Mouse (Mus musculus) embryonic facial prominence, embryonic 14.5 days (tissue): ENCODE results near the gene Cmtm8. TPM values are rescaled to one million over a fixed set of nuclear protein-coding genes. Genes with fewer than 3 reads are reported as not detected.

Source experiments
- ATAC-seq: fragments of 200-750 bp; cut with Nextera tagmentation; 2 replicates; pipeline ENCODE4 v1.8.0; 2017; ENCODE audit warnings: low read depth, moderate number of reproducible peaks, moderate TSS enrichment
- DNase-seq: peaks from one replicate; pipeline ENCODE4 v3.0.0-alpha.2; 2015; ENCODE audit warnings: low spot score
- H3K27ac ChIP-seq: fragments of 300-500 bp; sonication (generic); replicated peaks from 2 replicates; pipeline ENCODE4 v1.5.1; 2014; ENCODE audit warnings: low read depth, mild to moderate bottlenecking, low read length, moderate library complexity
- H3K27me3 ChIP-seq: fragments of 300-500 bp; sonication (generic); replicated peaks from 2 replicates; pipeline ENCODE4 v1.6.1; 2014; ENCODE audit warnings: low read length; ENCODE audit not compliant: control insufficient read depth, insufficient read depth
- H3K36me3 ChIP-seq: fragments of 300-500 bp; sonication (generic); 2 replicates; pipeline ENCODE4 v1.6.1; 2014; ENCODE audit warnings: low read length, mixed read lengths; ENCODE audit not compliant: control insufficient read depth, insufficient read depth
- H3K4me1 ChIP-seq: fragments of 300-500 bp; sonication (generic); 2 replicates; pipeline ENCODE4 v1.6.1; 2014; ENCODE audit warnings: antibody characterized with exemption, low read length; ENCODE audit not compliant: control insufficient read depth, insufficient read depth
- H3K4me2 ChIP-seq: fragments of 300-500 bp; sonication (generic); 2 replicates; pipeline ENCODE4 v1.6.1; 2014; ENCODE audit warnings: low read depth, mild to moderate bottlenecking, low read length, moderate library complexity, mixed read lengths
- H3K4me3 ChIP-seq: fragments of 300-500 bp; sonication (generic); 2 replicates; pipeline ENCODE4 v1.5.1; 2014; ENCODE audit warnings: low read depth, mild to moderate bottlenecking, low read length
- H3K9ac ChIP-seq: fragments of 300-500 bp; sonication (generic); 2 replicates; pipeline ENCODE4 v1.6.1; 2014; ENCODE audit warnings: low read depth, mild to moderate bottlenecking, low read length, moderate library complexity, mixed read lengths
- H3K9me3 ChIP-seq: fragments of 300-500 bp; sonication (generic); 2 replicates; pipeline ENCODE4 v1.6.1; 2016; ENCODE audit warnings: low read length; ENCODE audit not compliant: control insufficient read depth
- WGBS: fragments of 180-500 bp; shearing (Covaris S2); extraction: QIAGEN DNeasy Blood & Tissue Kit; methylation state at CpG from one replicate; pipeline ENCODE4 v1.1.7; 2014; 5-methylcytosine and 5-hydroxymethylcytosine counted together
- polyA plus RNA-seq: library from polyadenylated mRNA; unstranded; fragments of >200 nt; fragmentation: Nextera tagmentation; extraction: Ambion mirVana; gene quantifications from 2 replicates; pipeline ENCODE4 v1.2.1, GENCODE M21; 2014

Cmtm8 gene
- polyA plus RNA-seq, 1 experiment from 2014 or later, result 18.6 TPM

GRCm38 (mm10) chr9:114747466-114747865 lies 96.5 kb downstream of the Cmtm8 start:
- H3K9ac ChIP-seq, result no peak overlapping the region
- H3K4me2 ChIP-seq, result no peak overlapping the region
- H3K4me1 ChIP-seq, result no peaks in the 10 kb centered on the region
- no peak overlapping the region for H3K4me3 ChIP-seq
- DNase-seq (no peak), ATAC-seq (no peak)
- H3K9me3 ChIP-seq, result no peaks in the 10 kb centered on the region
- peaks cover 34% of the 10 kb centered on the region for H3K36me3 ChIP-seq
- WGBS, result 75% methylated on average over 12 of the region's 12 CpGs
- H3K27ac ChIP-seq, result no peak overlapping the region
- no peaks in the 10 kb centered on the region for H3K27me3 ChIP-seq

GRCm38 (mm10) chr9:114747012-114747411 lies 96.9 kb downstream of the Cmtm8 start:
- Histone ChIP-seq H3K9me3 (no peaks in the 10 kb centered on the region), H3K36me3 (peaks cover 34% of the 10 kb centered on the region), H3K4me1 (no peaks in the 10 kb centered on the region), H3K9ac (no peak overlapping the region), H3K27ac (no peak overlapping the region), H3K4me2 (no peak overlapping the region), H3K27me3 (no peaks in the 10 kb centered on the region), H3K4me3 (no peak overlapping the region)
- ATAC-seq (no peak), DNase-seq (no peak)
- 83% methylated on average over 10 of the region's 10 CpGs for WGBS

- Histone ChIP-seq H3K27me3 (no peaks in the 10 kb centered on the region), H3K4me3 (no peak overlapping the region), H3K4me2 (no peak overlapping the region), H3K9me3 (no peaks in the 10 kb centered on the region), H3K36me3 (peaks cover 39% of the 10 kb centered on the region), H3K9ac (no peak overlapping the region), H3K27ac (no peak overlapping the region), H3K4me1 (no peaks in the 10 kb centered on the region)
- DNase-seq (no peak), ATAC-seq (no peak)
- WGBS, result 75% methylated on average over 4 of the region's 4 CpGs
Observed at GRCm38 (mm10) chr9:114745654-114746053, 98.3 kb downstream of the Cmtm8 start.

GRCm38 (mm10) chr9:114745163-114745562 lies 98.8 kb downstream of the Cmtm8 start:
- no peak for ATAC-seq
- Histone ChIP-seq H3K4me2 (no peak overlapping the region), H3K27me3 (no peaks in the 10 kb centered on the region), H3K9me3 (no peaks in the 10 kb centered on the region), H3K36me3 (peaks cover 44% of the 10 kb centered on the region), H3K27ac (no peak overlapping the region), H3K9ac (no peak overlapping the region), H3K4me3 (no peak overlapping the region), H3K4me1 (no peaks in the 10 kb centered on the region)
- no peak for DNase-seq
- WGBS, result 80% methylated on average over 4 of the region's 4 CpGs

GRCm38 (mm10) chr9:114742731-114743130 lies 101.2 kb downstream of the Cmtm8 start:
- 75% methylated on average over 2 of the region's 2 CpGs for WGBS
- Histone ChIP-seq H3K27me3 (no peaks in the 10 kb centered on the region), H3K36me3 (peaks cover 36% of the 10 kb centered on the region), H3K27ac (0 out of 2 replicates have a peak overlapping the region, but pooled peaks have one; percentile 10), H3K9ac (no peak overlapping the region), H3K4me1 (no peaks in the 10 kb centered on the region), H3K4me3 (no peak overlapping the region), H3K9me3 (no peaks in the 10 kb centered on the region), H3K4me2 (no peak overlapping the region)
- DNase-seq (peak; percentile 22), ATAC-seq (no peak; the same call in 1 of the 2 replicates)

GRCm38 (mm10) chr9:114740336-114740735 lies 103.6 kb downstream of the Cmtm8 start:
- H3K9ac ChIP-seq, result no peak overlapping the region
- 78% methylated on average over 9 of the region's 9 CpGs for WGBS
- no peaks in the 10 kb centered on the region for H3K27me3 ChIP-seq
- no peaks in the 10 kb centered on the region for H3K9me3 ChIP-seq
- H3K4me2 ChIP-seq, result no peak overlapping the region
- no peak for ATAC-seq
- H3K36me3 ChIP-seq, result peaks cover 20% of the 10 kb centered on the region; the same call in 1 of the 2 replicates
- DNase-seq, result no peak
- H3K4me3 ChIP-seq, result no peak overlapping the region
- peaks cover 7% of the 10 kb centered on the region; the same call in 1 of the 2 replicates for H3K4me1 ChIP-seq
- H3K27ac ChIP-seq, result no peak overlapping the region

Other genes with a start within 250 kb of the Cmtm8 start
- 52.4 and 63.7 TPM in 2 replicates for gene Cnot10, start 204.0 kb downstream of the Cmtm8 start, polyA plus RNA-seq
- gene Dync1li1, start 155.4 kb downstream of the Cmtm8 start, polyA plus RNA-seq, result 33.9 and 34.7 TPM in 2 replicates
- gene Cmtm6, start 113.0 kb downstream of the Cmtm8 start, polyA plus RNA-seq, result 44.3 and 45.7 TPM in 2 replicates
- 103 and 105 TPM in 2 replicates for gene Cmtm7, start 62.3 kb downstream of the Cmtm8 start, polyA plus RNA-seq
- 9.1 and 10.3 TPM in 2 replicates for gene Gpd1l, start 89.8 kb upstream of the Cmtm8 start, polyA plus RNA-seq
- 2.1 and 2.7 TPM in 2 replicates for gene Osbpl10, start 134.4 kb upstream of the Cmtm8 start, polyA plus RNA-seq
- 497 and 574 TPM in 2 replicates for gene Rps27rt, start 138.6 kb upstream of the Cmtm8 start, polyA plus RNA-seq